Mouse (Mus musculus): ENCODE data around the gene Musk. TPM values are rescaled to one million over a fixed set of nuclear protein-coding genes. Genes with fewer than 3 reads are reported as not detected.

Gene Musk
- 0.01 and 0.81 TPM in 2 replicates for polyA plus RNA-seq (2012; rRNA removed)

GRCm38 (mm10) chr4:58285687-58286086 lies at the start of gene Musk:
Gene Musk (plus strand): TSS chr4:58285960.

Other genes starting within 250 kb of the Musk start
- gene Svep1, start 79.1 kb upstream of the Musk start, polyA plus RNA-seq (2012; rRNA removed), result 1.6 and 4.2 TPM in 2 replicates